Mouse (Mus musculus): Measurements from ENCODE around the gene Twnk.

- no peak for TF ChIP-seq CTCF (conservative IDR thresholded peaks at IDR 0.05; ENCODE audit: insufficient read depth, insufficient read length, low read depth, low read length)
- no peak for TF ChIP-seq POLR2A (IDR thresholded peaks at IDR 0.05; ENCODE audit: low read depth, low read length)
These were observed 1.6 kb downstream of the Twnk start for GRCm38 (mm10) chr19:45007021-45007420.
